Mouse (Mus musculus) myocyte (in vitro differentiated cells): ENCODE data around the gene Ctcf.

Experiments
- E2F4 ChIP-seq: IDR thresholded peaks from one replicate; pipeline ENCODE4 v1.6.1; 2011; ENCODE audit warnings: mild to moderate bottlenecking, control low read depth, moderate library complexity; ENCODE audit not compliant: insufficient read depth
- MAX ChIP-seq: IDR thresholded peaks from one replicate; pipeline ENCODE4 v1.6.1; 2011; ENCODE audit warnings: low read depth, mild to moderate bottlenecking, control low read depth
- MYOD1 ChIP-seq, 3 experiments: IDR thresholded peaks; one replicate each; pipeline ENCODE4 v1.6.1; 2011; ENCODE audit warnings: control low read depth in 2 of 3, low read depth in 2 of 3, mild to moderate bottlenecking in 2 of 3, moderate library complexity in 1 of 3; ENCODE audit not compliant: insufficient read length in 2 of 3, control insufficient read depth in 1 of 3
- MYOG ChIP-seq, 3 experiments: IDR thresholded peaks; one replicate each; pipeline ENCODE4 v1.6.1; 2011; ENCODE audit warnings: control low read depth in 2 of 3, low read depth in 2 of 3, mild to moderate bottlenecking in 2 of 3; ENCODE audit not compliant: insufficient read length in 2 of 3, control insufficient read depth in 1 of 3, insufficient read depth in 1 of 3
- POLR2A ChIP-seq: IDR thresholded peaks from one replicate; pipeline ENCODE4 v1.6.1; 2011; ENCODE audit warnings: low read depth, mild to moderate bottlenecking, control low read depth, moderate library complexity; ENCODE audit not compliant: insufficient read length
- POLR2AphosphoS2 ChIP-seq: IDR thresholded peaks from one replicate; pipeline ENCODE4 v1.6.1; 2011; ENCODE audit warnings: low read depth, control low read depth; ENCODE audit not compliant: insufficient read length
- REST ChIP-seq: IDR thresholded peaks from one replicate; pipeline ENCODE4 v1.6.1; 2011; ENCODE audit warnings: mild to moderate bottlenecking, control low read depth, moderate library complexity; ENCODE audit not compliant: insufficient read depth, insufficient read length
- SRF ChIP-seq: IDR thresholded peaks from one replicate; pipeline ENCODE4 v1.6.1; 2011; ENCODE audit warnings: low read depth; ENCODE audit not compliant: control insufficient read depth, insufficient read length
- TCF12 ChIP-seq: IDR thresholded peaks from one replicate; pipeline ENCODE4 v1.6.1; 2011; ENCODE audit warnings: mild to moderate bottlenecking, control low read depth; ENCODE audit not compliant: poor library complexity, insufficient read depth, severe bottlenecking
- TCF3 ChIP-seq: IDR thresholded peaks from one replicate; pipeline ENCODE4 v1.6.1; 2011; ENCODE audit warnings: low read depth, control low read depth; ENCODE audit not compliant: insufficient read length
- USF1 ChIP-seq: IDR thresholded peaks from one replicate; pipeline ENCODE4 v1.6.1; 2011; ENCODE audit warnings: low read depth, mild to moderate bottlenecking, control low read depth, moderate library complexity

DNA sequence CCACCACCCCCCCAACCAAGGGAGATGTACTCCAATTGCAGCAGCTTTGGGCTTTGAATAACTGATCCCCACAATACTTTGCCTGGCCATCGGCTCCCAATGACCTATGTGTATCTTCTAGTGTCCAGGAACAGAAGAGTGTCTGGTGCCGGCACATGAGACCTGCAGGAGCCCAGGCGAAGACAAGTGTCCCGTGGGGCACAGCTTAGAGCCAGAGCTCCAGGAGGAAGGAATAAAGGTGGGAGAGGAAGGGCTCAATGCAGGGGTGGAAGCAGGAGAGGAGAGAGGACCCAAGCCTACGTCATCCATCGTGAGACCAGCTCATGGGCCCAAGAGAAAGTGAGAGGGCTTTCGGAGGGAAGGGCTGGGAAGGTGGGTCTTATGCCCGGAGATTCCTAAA is 72.3 kb downstream of the Ctcf start:
- TF ChIP-seq POLR2A, result no peak
- TF ChIP-seq MAX, result no peak
- TF ChIP-seq POLR2AphosphoS2, result no peak
- TF ChIP-seq MYOG (IDR thresholded peaks at IDR 0.05; ENCODE audit: control insufficient read depth in 1 of 3, insufficient read depth in 1 of 3, insufficient read length in 2 of 3, low read depth in 2 of 3), result no peak
- TF ChIP-seq USF1, result no peak
- no peak for TF ChIP-seq REST
- no peak for TF ChIP-seq TCF3
- no peak for TF ChIP-seq MYOD1 (IDR thresholded peaks at IDR 0.05; ENCODE audit: control insufficient read depth in 1 of 3, insufficient read length in 2 of 3, low read depth in 2 of 3)
- TF ChIP-seq E2F4, result no peak
- no peak for TF ChIP-seq TCF12
- no peak for TF ChIP-seq SRF
